Mouse (Mus musculus): ENCODE measurements around the gene Acp4.
"Not testable (repeated sequence)": the region's sequence is repeated elsewhere in the genome, so short reads cannot be mapped to it uniquely, and the experiment has no call there.

Gene Acp4

GRCm38 (mm10) chr7:44257278-44257677, at the start of gene Acp4:
Gene Acp4 (minus strand): TSS chr7:44257378.
- DNase-seq (ENCODE audit: low read depth, low spot score) = no peak

- no peak for DNase-seq (ENCODE audit: low read depth, low spot score)
Measured at GRCm38 (mm10) chr7:44306516-44307240, 49.5 kb upstream of the Acp4 start, which contains the start of gene Clec11a. Gene Clec11a (minus strand): TSS chr7:44306902.

- DNase-seq (ENCODE audit: low read depth, low spot score) = peak; percentile 14
Measured at GRCm38 (mm10) chr7:44305686-44306085, 48.5 kb upstream of the Acp4 start.

- DNase-seq (ENCODE audit: low read depth, low spot score) = peak; percentile 98
Measured at GRCm38 (mm10) chr7:44304775-44305641, 47.8 kb upstream of the Acp4 start.

GRCm38 (mm10) chr7:44304463-44304774, 47.2 kb upstream of the Acp4 start:
- DNase-seq (ENCODE audit: low read depth, low spot score) = no peak

GRCm38 (mm10) chr7:44303346-44304340, 46.5 kb upstream of the Acp4 start:
- DNase-seq (ENCODE audit: low read depth, low spot score) = no peak

- not testable (repeated sequence) for DNase-seq (ENCODE audit: low read depth, low spot score)
Measured at GRCm38 (mm10) chr7:44297501-44297900, 40.3 kb upstream of the Acp4 start.

- DNase-seq (ENCODE audit: low read depth, low spot score) = no peak
Measured at GRCm38 (mm10) chr7:44291418-44291817, 34.2 kb upstream of the Acp4 start.

- no peak for DNase-seq (ENCODE audit: low read depth, low spot score)
Measured at GRCm38 (mm10) chr7:44290986-44291385, 33.8 kb upstream of the Acp4 start.

GRCm38 (mm10) chr7:44287760-44288159, 30.6 kb upstream of the Acp4 start:
- no peak for DNase-seq (ENCODE audit: low read depth, low spot score)

GRCm38 (mm10) chr7:44281586-44281985, 24.4 kb upstream of the Acp4 start:
- DNase-seq (ENCODE audit: low read depth, low spot score) = no peak

- DNase-seq (ENCODE audit: low read depth, low spot score) = no peak
Measured at GRCm38 (mm10) chr7:44280959-44281358, 23.8 kb upstream of the Acp4 start.

GRCm38 (mm10) chr7:44277250-44277622, 20.1 kb upstream of the Acp4 start:
- DNase-seq (ENCODE audit: low read depth, low spot score) = peak; percentile 36

GRCm38 (mm10) chr7:44276461-44277249, 19.5 kb upstream of the Acp4 start:
- DNase-seq (ENCODE audit: low read depth, low spot score) = no peak

- DNase-seq (ENCODE audit: low read depth, low spot score) = no peak
Measured at GRCm38 (mm10) chr7:44275546-44275945, 18.4 kb upstream of the Acp4 start.

- DNase-seq (ENCODE audit: low read depth, low spot score) = no peak
Measured at GRCm38 (mm10) chr7:44274096-44274495, 16.9 kb upstream of the Acp4 start.

GRCm38 (mm10) chr7:44273446-44273845, 16.3 kb upstream of the Acp4 start:
- no peak for DNase-seq (ENCODE audit: low read depth, low spot score)

- no peak for DNase-seq (ENCODE audit: low read depth, low spot score)
Measured at GRCm38 (mm10) chr7:44272546-44272945, 15.4 kb upstream of the Acp4 start.

- DNase-seq (ENCODE audit: low read depth, low spot score) = no peak
Measured at GRCm38 (mm10) chr7:44271309-44271708, 14.1 kb upstream of the Acp4 start.

- no peak for DNase-seq (ENCODE audit: low read depth, low spot score)
Measured at GRCm38 (mm10) chr7:44269397-44269796, 12.2 kb upstream of the Acp4 start.

GRCm38 (mm10) chr7:44268117-44268516, 10.9 kb upstream of the Acp4 start:
- no peak for DNase-seq (ENCODE audit: low read depth, low spot score)

Measured in forelimb bud, embryonic 11.5 days (tissue).